Mouse (Mus musculus) gastrocnemius, postnatal 4 days (tissue): ENCODE results near the gene Klhl34. TPM values are rescaled to one million over a fixed set of nuclear protein-coding genes. Genes with fewer than 3 reads are reported as not detected.

ENCODE experiments used
- DNase-seq, 2 experiments: peaks; one replicate each; pipeline ENCODE4 v3.0.0; 2021 to 2022; ENCODE audit warnings: low spot score in 2 of 2, mixed read lengths in 2 of 2
- long read RNA-seq, 2 experiments: library from polyadenylated mRNA; stranded (forward); transcript quantifications; one replicate each; pipeline ENCODE4 v2.0.0; 2021
- total RNA-seq, 2 experiments: library from RNA; stranded (reverse); gene quantifications; 2 replicates each; pipeline ENCODE4 v1.2.3; 2021

Klhl34 gene
- 1 to 10 TPM; 2.6 to 2.7 TPM for total RNA-seq
- long read RNA-seq, experiment 1, partial matches to known transcripts: 0 of 2 reads
- long read RNA-seq, experiment 1, other reads (novel, unspliced or antisense): 0 of 2 reads
- long read RNA-seq, experiment 2, partial matches to known transcripts: 0 of 1 reads
- long read RNA-seq, experiment 2, other reads (novel, unspliced or antisense): 0 of 1 reads

GRCm38 (mm10) chrX:157818207-157818920, at the start of gene Klhl34:
Klhl34 (plus strand) TSS chrX:157818435.
- peak in 1 of 2 experiments; percentile 9 for DNase-seq

DNA sequence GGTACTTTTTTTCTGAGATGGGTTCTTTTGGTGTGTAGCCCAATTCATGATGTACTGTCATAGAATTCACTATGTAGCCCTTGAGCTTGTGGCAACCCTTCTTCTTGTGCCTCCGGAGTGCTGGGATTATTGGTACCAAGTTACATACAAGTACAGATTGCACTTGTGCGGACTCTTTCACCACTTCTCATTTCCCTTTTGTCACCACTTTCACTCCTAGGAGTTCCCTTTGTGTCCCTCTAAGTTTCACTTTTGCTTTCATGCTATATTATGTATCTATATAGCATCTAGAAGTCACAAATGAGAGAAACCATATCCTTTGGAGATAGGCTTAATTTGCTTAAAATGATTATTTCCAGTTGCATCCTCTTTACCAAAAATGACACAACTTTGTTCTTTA, 16.6 kb upstream of the Klhl34 start:
- no peak for DNase-seq

GRCm38 (mm10) chrX:157809721-157810120, 8.5 kb upstream of the Klhl34 start:
- no peak for DNase-seq

DNA sequence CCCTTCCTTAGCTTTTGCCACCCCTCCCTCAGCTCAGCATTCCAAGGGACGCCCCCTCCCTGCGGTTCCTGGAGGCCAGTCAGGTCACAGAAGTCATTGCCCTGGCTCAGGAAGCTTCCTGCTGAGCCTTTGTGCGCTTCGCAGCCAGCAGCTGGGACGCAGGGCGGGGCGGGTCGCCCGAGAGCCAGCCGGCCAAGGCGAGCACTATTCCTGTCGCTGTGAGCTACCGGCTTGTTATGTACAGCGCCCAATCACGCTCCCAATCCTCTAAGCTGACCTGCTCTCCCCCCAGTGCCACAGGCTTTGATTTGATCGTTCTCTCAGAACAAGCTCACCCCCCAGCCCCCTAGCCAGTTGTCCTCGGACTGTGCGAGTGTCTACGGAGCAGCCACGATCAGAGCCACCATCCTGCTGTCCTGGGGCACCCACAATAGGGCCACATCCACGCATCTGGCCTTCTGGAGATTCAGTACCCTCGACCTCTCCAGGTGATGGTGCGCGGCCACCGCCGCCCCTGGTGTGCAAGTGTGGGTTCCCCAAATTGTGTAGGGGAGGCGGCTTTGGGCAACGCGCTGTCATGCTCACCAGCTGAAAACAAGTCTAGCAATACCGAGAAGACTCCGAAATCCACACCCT, 546 bp upstream of the Klhl34 start:
- DNase-seq: peak in 1 of 2 experiments; percentile 16

DNA sequence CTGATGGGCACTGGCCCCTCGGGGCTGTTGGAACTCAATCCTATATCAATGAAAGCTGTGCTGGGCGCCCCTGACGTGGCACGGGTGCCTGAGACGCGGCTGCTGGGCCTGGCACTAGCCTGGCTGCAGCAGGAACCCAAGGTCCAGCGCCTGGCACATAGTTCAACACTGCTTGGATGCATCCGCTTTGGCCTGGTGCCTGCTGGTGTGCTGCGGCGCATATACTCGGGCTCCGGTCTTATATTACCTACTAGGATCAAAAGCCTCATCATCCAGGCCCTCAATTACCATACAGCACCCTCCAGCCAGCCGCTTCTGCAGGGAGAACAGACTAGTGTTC, 656 bp downstream of the Klhl34 start:
- no peak for DNase-seq

- no peak for DNase-seq
Measured at GRCm38 (mm10) chrX:157829983-157830382, 11.7 kb downstream of the Klhl34 start.

Other genes starting within 250 kb of the Klhl34 start
- gene Yy2, start 249.4 kb upstream of the Klhl34 start, total RNA-seq: under 1 TPM in 1 of 2 experiments, not detected in 1; 0.10 TPM
- 10 to 100 TPM; 17.0 to 18.4 TPM for gene Mbtps2, start 219.7 kb upstream of the Klhl34 start, total RNA-seq
- gene Smpx, start 119.5 kb upstream of the Klhl34 start, total RNA-seq: 100 to 1,000 TPM; 577 to 589 TPM
- gene Cnksr2, start 224.9 kb downstream of the Klhl34 start, total RNA-seq: 1 to 10 TPM; 1.1 to 1.5 TPM